Mouse (Mus musculus): ENCODE results near the gene Lsamp. TPM values are rescaled to one million over a fixed set of nuclear protein-coding genes. Genes with fewer than 3 reads are reported as not detected.

The Lsamp gene
- polyA plus RNA-seq, 1 experiment from 2014 or later = 5.5 TPM

DNA sequence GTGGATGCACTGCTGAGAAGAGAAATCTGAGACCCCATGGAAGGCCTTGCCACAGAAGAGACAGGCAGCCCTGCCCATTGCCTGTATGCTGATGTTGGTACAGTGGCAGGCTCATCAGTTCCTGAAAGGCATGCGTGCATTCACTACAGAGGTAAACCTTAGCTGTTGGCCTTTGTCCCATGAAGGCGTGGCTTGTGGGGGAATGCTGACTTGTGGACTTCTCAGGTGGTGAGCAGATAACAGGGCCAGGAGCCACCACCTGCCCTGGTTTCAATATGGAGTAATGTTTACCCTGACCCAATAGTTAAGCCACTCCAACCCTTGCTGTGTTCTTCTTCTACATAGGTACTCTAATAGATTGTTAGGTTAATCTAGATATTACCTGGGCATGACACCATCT is 415.4 kb downstream of the Lsamp start:
- WGBS = 78% methylated on average over 2 of the region's 2 CpGs
- Histone ChIP-seq H3K4me2 (replicated peaks; ENCODE audit: low read depth, low read length) (no peak overlapping the region), H3K36me3 (ENCODE audit: control insufficient read depth, insufficient read depth, low read length) (no peaks in the 10 kb centered on the region), H3K9me3 (ENCODE audit: control insufficient read depth, low read length) (no peaks in the 10 kb centered on the region), H3K9ac (ENCODE audit: low read depth, low read length) (no peak overlapping the region), H3K27ac (ENCODE audit: low read depth, low read length) (no peak overlapping the region), H3K4me1 (ENCODE audit: control insufficient read depth, insufficient read depth, low read length) (no peaks in the 10 kb centered on the region), H3K4me3 (ENCODE audit: low read length) (no peak overlapping the region), H3K27me3 (ENCODE audit: control insufficient read depth, insufficient read depth, low read length) (no peaks in the 10 kb centered on the region)
- ATAC-seq (ENCODE audit: low FRiP score, low TSS enrichment) = no peak

DNA sequence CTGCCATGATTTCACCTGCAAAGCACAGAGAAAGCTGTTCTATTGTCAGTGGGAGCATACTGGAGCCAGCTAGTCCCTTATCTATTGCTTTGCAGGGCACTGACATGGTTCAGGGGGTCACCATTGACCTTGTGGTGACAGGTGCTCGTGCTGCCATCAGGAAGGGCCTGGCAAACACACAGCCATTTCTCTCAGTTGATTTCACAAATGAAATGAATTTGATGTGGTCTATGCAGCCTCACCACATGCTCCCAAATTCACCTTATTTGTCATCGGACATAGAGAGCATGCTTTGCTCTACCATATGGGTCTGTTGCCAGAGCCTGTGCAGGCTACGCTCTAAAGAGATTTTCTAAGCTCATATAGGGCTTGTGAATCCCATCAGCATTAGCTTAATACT is 450.1 kb downstream of the Lsamp start:
- Histone ChIP-seq H3K27ac (ENCODE audit: low read depth, low read length) (no peak overlapping the region), H3K36me3 (ENCODE audit: control insufficient read depth, insufficient read depth, low read length) (no peaks in the 10 kb centered on the region), H3K9ac (ENCODE audit: low read depth, low read length) (no peak overlapping the region), H3K4me1 (ENCODE audit: control insufficient read depth, insufficient read depth, low read length) (no peaks in the 10 kb centered on the region), H3K27me3 (ENCODE audit: control insufficient read depth, insufficient read depth, low read length) (no peaks in the 10 kb centered on the region), H3K4me3 (ENCODE audit: low read length) (no peak overlapping the region), H3K9me3 (ENCODE audit: control insufficient read depth, low read length) (no peaks in the 10 kb centered on the region), H3K4me2 (replicated peaks; ENCODE audit: low read depth, low read length) (no peak overlapping the region)
- 84% methylated on average over 3 of the region's 3 CpGs for WGBS
- no peak for ATAC-seq (ENCODE audit: low FRiP score, low TSS enrichment)

DNA sequence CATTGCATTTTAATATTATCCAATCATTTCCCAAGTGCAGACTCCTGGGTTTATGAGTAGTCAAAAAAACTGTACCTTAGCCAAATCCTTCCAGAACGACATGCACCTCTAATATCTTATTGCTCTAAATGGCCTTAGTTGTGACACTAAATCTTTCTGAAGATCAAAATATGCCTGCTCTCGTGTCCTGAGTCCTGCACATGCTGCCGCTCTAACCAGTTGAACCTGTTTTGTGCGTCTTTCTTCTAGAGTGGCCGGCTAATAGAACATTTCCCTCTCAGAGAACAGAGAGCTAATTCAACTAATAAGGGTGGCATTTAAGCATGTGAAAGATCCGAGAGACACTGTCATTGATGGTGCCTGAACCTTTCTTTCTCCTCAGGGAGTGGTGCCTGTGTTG is 452.3 kb downstream of the Lsamp start:
- Histone ChIP-seq H3K9ac (ENCODE audit: low read depth, low read length) (no peak overlapping the region), H3K27me3 (ENCODE audit: control insufficient read depth, insufficient read depth, low read length) (no peaks in the 10 kb centered on the region), H3K4me3 (ENCODE audit: low read length) (no peak overlapping the region), H3K4me1 (ENCODE audit: control insufficient read depth, insufficient read depth, low read length) (no peaks in the 10 kb centered on the region), H3K9me3 (ENCODE audit: control insufficient read depth, low read length) (no peaks in the 10 kb centered on the region), H3K4me2 (replicated peaks; ENCODE audit: low read depth, low read length) (no peak overlapping the region), H3K27ac (ENCODE audit: low read depth, low read length) (no peak overlapping the region), H3K36me3 (ENCODE audit: control insufficient read depth, insufficient read depth, low read length) (no peaks in the 10 kb centered on the region)
- 68% methylated on average over 6 of the region's 6 CpGs for WGBS
- ATAC-seq (ENCODE audit: low FRiP score, low TSS enrichment) = no peak

DNA sequence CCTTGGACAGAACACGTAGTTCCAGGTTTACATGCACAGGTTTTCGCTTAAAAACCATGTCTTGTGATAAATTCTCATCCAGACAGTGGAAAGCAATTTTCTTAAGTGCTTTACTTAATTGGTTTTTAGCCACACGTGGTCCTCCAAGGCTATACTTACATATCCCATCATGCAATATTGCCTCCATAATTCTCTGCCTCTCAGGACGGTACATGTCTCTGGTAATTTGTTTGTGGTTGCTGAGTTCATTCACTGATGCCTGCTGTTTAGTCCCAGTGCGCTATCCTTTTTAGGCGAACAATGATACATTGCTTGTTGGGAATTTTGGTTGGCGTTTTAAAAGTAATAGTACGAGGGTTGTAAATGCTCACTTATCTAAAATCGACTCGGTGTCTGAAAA is 453.7 kb downstream of the Lsamp start:
- WGBS = 91% methylated on average over 10 of the region's 10 CpGs
- H3K36me3 ChIP-seq (ENCODE audit: control insufficient read depth, insufficient read depth, low read length) = no peaks in the 10 kb centered on the region
- no peaks in the 10 kb centered on the region for H3K9me3 ChIP-seq (ENCODE audit: control insufficient read depth, low read length)
- H3K4me2 ChIP-seq (replicated peaks; ENCODE audit: low read depth, low read length) = no peak overlapping the region
- H3K9ac ChIP-seq (ENCODE audit: low read depth, low read length) = no peak overlapping the region
- H3K4me3 ChIP-seq (ENCODE audit: low read length) = no peak overlapping the region
- H3K27ac ChIP-seq (ENCODE audit: low read depth, low read length) = no peak overlapping the region
- H3K27me3 ChIP-seq (ENCODE audit: control insufficient read depth, insufficient read depth, low read length) = no peaks in the 10 kb centered on the region
- ATAC-seq (ENCODE audit: low FRiP score, low TSS enrichment) = no peak
- H3K4me1 ChIP-seq (ENCODE audit: control insufficient read depth, insufficient read depth, low read length) = no peaks in the 10 kb centered on the region

DNA sequence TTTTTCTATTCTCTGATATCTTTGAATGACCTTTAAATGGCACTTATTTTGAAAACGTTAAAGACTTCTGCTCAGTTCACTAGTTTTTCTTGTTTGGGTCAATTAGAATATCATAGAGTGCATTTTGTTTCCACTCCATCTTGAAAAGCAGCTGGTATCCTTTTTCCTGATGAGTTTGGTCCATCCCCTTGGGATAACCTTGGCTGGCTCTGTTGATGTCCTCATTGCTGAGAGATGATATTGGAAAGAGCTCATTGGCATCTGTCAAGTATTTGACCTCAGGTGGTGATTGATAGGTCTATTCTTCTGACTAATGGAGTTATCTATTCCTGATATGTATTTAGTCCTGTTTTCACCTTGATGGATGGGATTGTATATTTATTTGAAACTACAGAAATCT is 454.7 kb downstream of the Lsamp start:
- H3K9me3 ChIP-seq (ENCODE audit: control insufficient read depth, low read length) = no peaks in the 10 kb centered on the region

DNA sequence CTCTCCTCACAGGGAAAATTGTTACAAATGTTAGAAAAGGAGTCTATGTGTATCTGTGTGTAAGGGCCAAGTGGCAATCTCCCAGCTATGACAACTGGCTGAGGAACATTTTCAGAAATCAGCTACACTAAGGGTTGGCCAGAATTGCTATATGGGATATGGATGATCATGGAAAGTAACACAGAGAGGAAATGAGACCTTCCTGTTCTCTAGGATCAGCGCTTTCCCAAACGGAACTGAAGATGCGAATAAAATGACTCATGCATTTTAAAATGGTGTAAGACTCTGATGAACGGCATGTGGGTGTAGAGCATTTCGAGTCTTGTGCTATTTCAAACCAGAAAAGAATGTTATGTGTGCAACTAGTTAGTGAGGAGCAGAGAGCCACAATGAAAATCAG is 462.4 kb downstream of the Lsamp start:
- Histone ChIP-seq H3K4me3 (ENCODE audit: low read length) (no peak overlapping the region), H3K27ac (ENCODE audit: low read depth, low read length) (no peak overlapping the region), H3K4me1 (ENCODE audit: control insufficient read depth, insufficient read depth, low read length) (no peaks in the 10 kb centered on the region), H3K36me3 (ENCODE audit: control insufficient read depth, insufficient read depth, low read length) (no peaks in the 10 kb centered on the region), H3K4me2 (replicated peaks; ENCODE audit: low read depth, low read length) (no peak overlapping the region), H3K27me3 (ENCODE audit: control insufficient read depth, insufficient read depth, low read length) (no peaks in the 10 kb centered on the region), H3K9me3 (ENCODE audit: control insufficient read depth, low read length) (no peaks in the 10 kb centered on the region), H3K9ac (ENCODE audit: low read depth, low read length) (no peak overlapping the region)
- 82% methylated on average over 5 of the region's 5 CpGs for WGBS
- no peak for ATAC-seq (ENCODE audit: low FRiP score, low TSS enrichment)

More for the DNA sequence above, 454.7 kb downstream of the Lsamp start:
- Histone ChIP-seq H3K27me3 (ENCODE audit: control insufficient read depth, insufficient read depth, low read length) (no peaks in the 10 kb centered on the region), H3K4me3 (ENCODE audit: low read length) (no peak overlapping the region), H3K9ac (ENCODE audit: low read depth, low read length) (no peak overlapping the region), H3K4me1 (ENCODE audit: control insufficient read depth, insufficient read depth, low read length) (no peaks in the 10 kb centered on the region), H3K27ac (ENCODE audit: low read depth, low read length) (no peak overlapping the region), H3K36me3 (ENCODE audit: control insufficient read depth, insufficient read depth, low read length) (no peaks in the 10 kb centered on the region), H3K4me2 (replicated peaks; ENCODE audit: low read depth, low read length) (no peak overlapping the region)
- no peak for ATAC-seq (ENCODE audit: low FRiP score, low TSS enrichment)
- 83% methylated on average over 1 of the region's 1 CpGs for WGBS

DNA sequence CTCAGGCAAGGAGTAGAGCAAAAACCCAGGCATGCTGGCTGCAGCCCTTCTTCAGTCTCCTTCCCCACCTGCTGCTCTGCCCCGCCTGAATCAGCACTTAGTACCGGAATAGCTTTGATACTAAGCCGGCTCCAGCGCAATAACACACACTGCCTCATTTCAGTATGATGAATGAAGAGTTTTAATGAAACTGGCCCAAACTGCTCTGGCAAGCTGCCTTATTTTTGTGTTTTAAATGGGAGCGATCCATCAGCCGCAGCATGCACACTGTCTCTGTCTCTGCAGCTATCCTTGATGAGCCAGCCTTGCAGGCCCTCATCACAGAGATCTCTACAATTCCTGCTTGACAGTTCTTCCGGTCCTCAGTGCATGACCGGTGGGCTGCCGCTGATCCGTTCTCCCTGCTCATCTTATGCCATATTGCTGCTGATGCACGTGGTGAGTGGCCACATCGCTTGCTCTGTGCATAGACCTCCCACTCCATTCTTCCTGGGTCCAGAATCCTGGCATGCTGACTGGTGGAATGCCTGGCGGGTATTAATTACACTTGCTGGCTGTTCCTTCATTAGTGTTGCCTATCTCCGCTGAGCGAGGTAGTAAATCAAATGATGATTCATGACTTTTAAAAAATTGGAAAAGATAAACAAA is 479.4 kb downstream of the Lsamp start:
- Histone ChIP-seq H3K27me3 (ENCODE audit: control insufficient read depth, insufficient read depth, low read length) (no peaks in the 10 kb centered on the region), H3K9ac (ENCODE audit: low read depth, low read length) (no peak overlapping the region), H3K36me3 (ENCODE audit: control insufficient read depth, insufficient read depth, low read length) (no peaks in the 10 kb centered on the region), H3K27ac (ENCODE audit: low read depth, low read length) (no peak overlapping the region), H3K4me1 (ENCODE audit: control insufficient read depth, insufficient read depth, low read length) (no peaks in the 10 kb centered on the region), H3K4me2 (replicated peaks; ENCODE audit: low read depth, low read length) (no peak overlapping the region), H3K9me3 (ENCODE audit: control insufficient read depth, low read length) (no peaks in the 10 kb centered on the region), H3K4me3 (ENCODE audit: low read length) (no peak overlapping the region)
- ATAC-seq (ENCODE audit: low FRiP score, low TSS enrichment) = no peak
- 75% methylated on average over 15 of the region's 15 CpGs for WGBS

DNA sequence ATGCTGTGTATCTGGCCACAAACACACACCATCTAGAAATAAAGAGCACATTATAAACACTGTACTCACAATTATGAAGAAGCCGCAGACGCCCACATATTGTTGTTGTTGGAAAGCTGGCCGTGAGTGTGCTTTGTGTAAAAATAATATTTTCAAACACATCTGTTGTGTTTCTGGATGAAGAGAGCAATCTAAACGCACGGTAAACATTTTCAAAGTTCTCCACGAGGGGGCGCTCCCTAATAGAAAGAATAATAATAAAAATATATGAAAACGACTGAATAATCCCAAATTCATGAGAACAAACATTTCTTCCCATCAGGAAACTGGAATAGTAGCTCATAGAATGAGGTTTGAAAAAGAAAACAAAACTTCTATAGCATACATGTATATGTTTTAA is 482.4 kb downstream of the Lsamp start:
- no peak for ATAC-seq (ENCODE audit: low FRiP score, low TSS enrichment)
- WGBS = 15% methylated on average over 8 of the region's 8 CpGs

DNA sequence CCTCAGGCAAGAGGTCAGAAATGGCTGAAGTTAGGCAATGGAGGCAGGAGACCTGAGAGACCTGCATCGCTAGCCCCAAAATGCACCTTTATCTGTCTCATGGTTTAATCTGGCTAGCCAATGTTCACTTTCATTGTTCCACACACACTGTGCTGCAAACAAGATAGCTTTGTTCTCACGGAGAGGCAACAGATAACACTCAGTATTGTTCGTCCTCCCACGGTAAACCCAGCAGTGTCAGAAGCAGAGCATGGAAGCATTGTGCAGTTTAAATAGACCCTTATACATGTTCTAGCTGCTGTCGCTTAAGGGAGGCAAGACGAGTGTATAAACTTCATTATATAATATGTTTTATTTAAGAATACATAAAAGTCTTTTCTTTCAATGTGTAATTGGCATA is 486.8 kb downstream of the Lsamp start:
- Histone ChIP-seq H3K4me1 (ENCODE audit: control insufficient read depth, insufficient read depth, low read length) (no peaks in the 10 kb centered on the region), H3K9me3 (ENCODE audit: control insufficient read depth, low read length) (no peaks in the 10 kb centered on the region), H3K36me3 (ENCODE audit: control insufficient read depth, insufficient read depth, low read length) (no peaks in the 10 kb centered on the region), H3K27ac (ENCODE audit: low read depth, low read length) (no peak overlapping the region), H3K4me2 (replicated peaks; ENCODE audit: low read depth, low read length) (no peak overlapping the region), H3K9ac (ENCODE audit: low read depth, low read length) (no peak overlapping the region), H3K4me3 (ENCODE audit: low read length) (no peak overlapping the region), H3K27me3 (ENCODE audit: control insufficient read depth, insufficient read depth, low read length) (no peaks in the 10 kb centered on the region)
- 86% methylated on average over 6 of the region's 6 CpGs for WGBS
- no peak for ATAC-seq (ENCODE audit: low FRiP score, low TSS enrichment)

More for the DNA sequence above, 482.4 kb downstream of the Lsamp start:
- H3K27ac ChIP-seq (ENCODE audit: low read depth, low read length) = no peak overlapping the region
- no peak overlapping the region for H3K4me2 ChIP-seq (replicated peaks; ENCODE audit: low read depth, low read length)
- H3K4me3 ChIP-seq (ENCODE audit: low read length) = no peak overlapping the region
- no peaks in the 10 kb centered on the region for H3K9me3 ChIP-seq (ENCODE audit: control insufficient read depth, low read length)
- H3K4me1 ChIP-seq (ENCODE audit: control insufficient read depth, insufficient read depth, low read length) = no peaks in the 10 kb centered on the region
- H3K36me3 ChIP-seq (ENCODE audit: control insufficient read depth, insufficient read depth, low read length) = no peaks in the 10 kb centered on the region
- no peak overlapping the region for H3K9ac ChIP-seq (ENCODE audit: low read depth, low read length)
- H3K27me3 ChIP-seq (ENCODE audit: control insufficient read depth, insufficient read depth, low read length) = no peaks in the 10 kb centered on the region

Measured in kidney, embryonic 14.5 days (tissue).